Mouse (Mus musculus) stomach, embryonic 14.5 days (tissue): ENCODE results near the gene Fbn1. TPM values are rescaled to one million over a fixed set of nuclear protein-coding genes. Genes with fewer than 3 reads are reported as not detected.

Source experiments
- ATAC-seq: fragments of 200-750 bp; cut with Nextera tagmentation; 2 replicates; pipeline ENCODE4 v1.8.0; 2017; ENCODE audit warnings: low read depth, moderate TSS enrichment; ENCODE audit not compliant: insufficient number of reproducible peaks, insufficient read depth, low FRiP score
- H3K27ac ChIP-seq: fragments of 300-500 bp; sonication (generic); 2 replicates; pipeline ENCODE4 v1.5.1; 2014; ENCODE audit warnings: mild to moderate bottlenecking, low read length, moderate library complexity, mixed read lengths
- H3K27me3 ChIP-seq: fragments of 300-500 bp; sonication (generic); 2 replicates; pipeline ENCODE4 v1.6.1; 2014; ENCODE audit warnings: low read length, control low read depth, mixed read lengths; ENCODE audit not compliant: control insufficient read depth, insufficient read depth
- H3K36me3 ChIP-seq: fragments of 300-500 bp; sonication (generic); 2 replicates; pipeline ENCODE4 v1.6.1; 2014; ENCODE audit warnings: mild to moderate bottlenecking, control low read depth, low read length, moderate library complexity, mixed read lengths; ENCODE audit not compliant: control insufficient read depth, insufficient read depth
- H3K4me1 ChIP-seq: fragments of 300-500 bp; sonication (generic); 2 replicates; pipeline ENCODE4 v1.6.1; 2014; ENCODE audit warnings: low read length, control low read depth, mixed read lengths; ENCODE audit not compliant: control insufficient read depth, insufficient read depth
- H3K4me2 ChIP-seq: fragments of 300-500 bp; sonication (generic); replicated peaks from 2 replicates; pipeline ENCODE4 v1.6.1; 2014; ENCODE audit warnings: low read depth, low read length, control low read depth
- H3K4me3 ChIP-seq: fragments of 300-500 bp; sonication (generic); 2 replicates; pipeline ENCODE4 v1.5.1; 2014; ENCODE audit warnings: low read depth, low read length, control low read depth
- H3K9ac ChIP-seq: fragments of 300-500 bp; sonication (generic); replicated peaks from 2 replicates; pipeline ENCODE4 v1.6.1; 2014; ENCODE audit warnings: low read depth, mild to moderate bottlenecking, control low read depth, low read length, moderate library complexity, mixed read lengths
- H3K9me3 ChIP-seq: fragments of 300-500 bp; sonication (generic); 2 replicates; pipeline ENCODE4 v1.6.1; 2016; ENCODE audit warnings: low read depth, low read length, control low read depth; ENCODE audit not compliant: control insufficient read depth
- WGBS: fragments of 180-500 bp; shearing (Covaris S2); extraction: QIAGEN DNeasy Blood & Tissue Kit; methylation state at CpG from one replicate; pipeline ENCODE4 v1.1.7; 2014; 5-methylcytosine and 5-hydroxymethylcytosine counted together
- polyA plus RNA-seq: library from polyadenylated mRNA; unstranded; fragments of >200 nt; fragmentation: Nextera tagmentation; extraction: Ambion mirVana; gene quantifications from 2 replicates; pipeline ENCODE4 v1.2.1, GENCODE M21; 2014

Fbn1 gene
- polyA plus RNA-seq, 1 experiment from 2014 or later = 56.3 TPM

DNA sequence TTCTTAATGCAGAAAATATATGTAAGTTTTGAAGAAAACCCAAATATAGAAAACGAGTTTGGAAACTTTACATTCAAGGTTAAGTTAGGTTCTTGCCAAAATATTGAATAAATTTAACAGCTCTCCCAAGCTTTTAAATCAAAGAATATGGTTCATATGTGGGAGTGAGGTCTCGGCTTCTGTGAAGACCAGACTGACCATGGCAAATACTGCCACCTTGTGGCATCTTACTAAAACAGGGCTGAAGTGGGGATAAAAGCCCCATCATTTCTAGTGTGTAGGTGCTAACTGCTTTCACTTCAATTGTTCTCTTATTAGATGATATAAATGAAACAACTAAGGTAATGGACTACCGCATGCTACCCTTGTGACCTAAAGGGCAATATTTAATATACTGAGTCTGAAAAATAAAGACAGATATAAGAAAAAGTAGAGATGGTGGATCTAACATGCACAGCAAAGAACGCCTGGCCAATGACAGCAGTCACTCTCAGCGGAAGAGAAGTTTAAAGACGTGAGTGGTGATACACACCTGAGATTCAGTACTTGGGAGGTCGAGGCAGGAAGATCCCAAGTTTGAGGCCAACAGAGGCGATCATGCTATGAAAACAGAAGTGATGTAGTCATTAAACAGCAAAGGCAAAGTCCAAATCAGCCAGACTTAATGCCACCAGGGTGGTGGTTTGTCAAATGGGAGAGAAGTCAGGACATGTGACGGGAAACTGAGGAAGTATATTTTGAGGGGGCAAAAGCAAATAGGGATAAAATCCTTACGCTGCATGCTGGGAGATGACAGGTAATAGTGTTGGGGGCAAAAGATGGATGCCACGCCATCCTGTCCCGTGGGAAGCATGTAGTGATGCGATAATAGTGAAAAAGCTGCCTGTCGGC lies 248.3 kb downstream of the Fbn1 start:
- 87% methylated on average over 14 of the region's 14 CpGs for WGBS
- Histone ChIP-seq H3K27ac (no peak overlapping the region), H3K36me3 (peaks cover 17% of the 10 kb centered on the region), H3K27me3 (no peaks in the 10 kb centered on the region), H3K9me3 (0 out of 2 replicates have a peak, but pooled peaks cover 2% of the 10 kb centered on the region), H3K9ac (no peak overlapping the region), H3K4me3 (no peak overlapping the region), H3K4me1 (no peaks in the 10 kb centered on the region), H3K4me2 (no peak overlapping the region)
- ATAC-seq = no peak

DNA sequence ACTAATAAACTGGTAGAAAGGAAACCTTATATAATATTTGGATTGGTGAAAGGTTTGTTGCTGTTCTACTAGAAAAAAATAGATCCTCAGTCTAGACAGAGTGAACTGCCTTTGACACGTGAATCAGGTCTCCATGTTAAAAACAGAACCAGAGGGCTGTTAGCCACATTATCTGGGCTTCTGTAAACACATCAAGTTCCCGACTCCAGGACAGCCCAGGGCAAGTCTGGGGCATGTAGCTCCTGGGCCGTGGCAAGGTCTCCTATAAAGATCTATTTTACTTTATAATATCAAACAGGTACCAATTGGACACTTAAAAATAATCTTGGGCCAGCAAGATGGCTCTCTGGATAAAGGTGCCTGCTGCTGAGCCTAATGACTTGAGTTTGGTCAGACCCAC lies 251.9 kb downstream of the Fbn1 start:
- Histone ChIP-seq H3K36me3 (peaks cover 42% of the 10 kb centered on the region), H3K4me3 (no peak overlapping the region), H3K9ac (no peak overlapping the region), H3K27me3 (no peaks in the 10 kb centered on the region), H3K4me2 (no peak overlapping the region), H3K9me3 (peaks cover 7% of the 10 kb centered on the region; the same call in 1 of the 2 replicates), H3K4me1 (no peaks in the 10 kb centered on the region), H3K27ac (no peak overlapping the region)
- no peak for ATAC-seq
- 24% methylated on average over 3 of the region's 3 CpGs for WGBS

DNA sequence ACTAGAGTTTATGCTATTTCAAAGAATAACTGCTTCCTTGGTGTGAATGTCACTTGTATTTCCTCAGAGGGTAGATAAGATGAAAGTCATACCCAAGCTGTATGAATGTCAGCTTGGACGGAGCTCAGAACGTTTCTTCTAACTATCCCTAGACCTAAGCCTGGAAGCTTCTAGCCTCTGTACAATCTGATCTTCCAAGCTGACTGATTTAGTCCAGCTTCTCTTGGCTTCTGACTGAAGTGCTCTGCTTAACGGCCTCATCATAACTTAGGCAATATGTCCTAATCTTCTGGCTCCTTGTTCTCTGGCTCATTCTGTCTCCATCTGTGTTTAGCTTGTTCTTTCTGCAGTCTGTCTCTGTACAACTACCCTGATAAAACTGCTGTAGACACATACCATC lies 253.2 kb downstream of the Fbn1 start:
- H3K9me3 ChIP-seq = peaks cover 7% of the 10 kb centered on the region; the same call in 1 of the 2 replicates
- no peak overlapping the region for H3K4me3 ChIP-seq
- no peak for ATAC-seq
- H3K4me1 ChIP-seq = 0 out of 2 replicates have a peak, but pooled peaks cover under 1% of the 10 kb centered on the region
- 96% methylated on average over 3 of the region's 3 CpGs for WGBS
- peaks cover 42% of the 10 kb centered on the region for H3K36me3 ChIP-seq
- no peak overlapping the region for H3K27ac ChIP-seq
- no peak overlapping the region for H3K9ac ChIP-seq
- H3K27me3 ChIP-seq = no peaks in the 10 kb centered on the region
- no peak overlapping the region for H3K4me2 ChIP-seq

DNA sequence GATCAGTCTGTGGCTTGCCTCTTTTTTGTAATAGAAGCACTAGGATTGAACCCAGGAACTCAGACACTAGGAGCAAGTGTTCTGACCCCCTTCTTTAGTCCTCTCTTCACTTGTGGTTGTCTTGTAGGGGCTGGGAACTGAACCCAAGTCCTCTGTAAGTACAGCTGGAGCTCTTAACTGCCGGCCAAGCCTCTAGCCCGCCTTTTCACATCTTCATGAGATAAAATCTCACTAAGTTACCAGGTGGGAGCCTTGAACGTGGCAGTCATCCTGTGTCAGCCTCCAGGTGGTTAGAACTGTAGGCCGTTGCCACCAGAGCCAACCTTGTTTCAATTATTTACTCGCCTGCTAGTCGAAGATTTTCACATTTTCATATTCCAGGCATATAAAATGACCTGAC lies 254.1 kb downstream of the Fbn1 start:
- Histone ChIP-seq H3K27me3 (no peaks in the 10 kb centered on the region), H3K9me3 (peaks cover 7% of the 10 kb centered on the region; the same call in 1 of the 2 replicates), H3K36me3 (peaks cover 42% of the 10 kb centered on the region), H3K27ac (no peak overlapping the region), H3K9ac (no peak overlapping the region), H3K4me3 (no peak overlapping the region), H3K4me2 (no peak overlapping the region), H3K4me1 (peaks cover 7% of the 10 kb centered on the region; the same call in 1 of the 2 replicates)
- WGBS = 96% methylated on average over 6 of the region's 6 CpGs
- no peak for ATAC-seq

DNA sequence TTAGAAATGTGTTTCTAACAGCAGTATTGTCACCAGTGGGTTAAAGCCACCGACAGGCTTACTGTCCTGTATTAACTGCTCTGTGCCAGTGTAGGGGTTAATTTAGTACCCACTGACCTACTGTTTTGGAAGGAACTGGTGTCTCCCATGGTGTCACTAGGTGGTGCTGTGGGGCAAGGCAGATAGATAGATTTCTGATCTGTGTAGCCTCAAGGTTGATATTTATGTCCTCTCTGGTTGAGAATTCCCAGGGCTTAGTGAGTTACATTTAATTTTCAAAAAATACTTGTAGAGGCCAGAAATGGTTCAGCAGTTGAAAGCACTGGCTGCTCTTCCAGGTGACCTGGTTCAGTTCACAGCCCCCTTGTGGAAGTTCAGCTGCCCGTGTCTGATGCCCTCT lies 255.5 kb downstream of the Fbn1 start:
- Histone ChIP-seq H3K36me3 (peaks cover 35% of the 10 kb centered on the region), H3K4me3 (no peak overlapping the region), H3K9ac (no peak overlapping the region), H3K4me2 (no peak overlapping the region), H3K4me1 (peaks cover 8% of the 10 kb centered on the region; the same call in 1 of the 2 replicates), H3K27ac (no peak overlapping the region), H3K9me3 (peaks cover 7% of the 10 kb centered on the region; the same call in 1 of the 2 replicates), H3K27me3 (no peaks in the 10 kb centered on the region)
- WGBS = 66% methylated on average over 2 of the region's 2 CpGs
- no peak for ATAC-seq

DNA sequence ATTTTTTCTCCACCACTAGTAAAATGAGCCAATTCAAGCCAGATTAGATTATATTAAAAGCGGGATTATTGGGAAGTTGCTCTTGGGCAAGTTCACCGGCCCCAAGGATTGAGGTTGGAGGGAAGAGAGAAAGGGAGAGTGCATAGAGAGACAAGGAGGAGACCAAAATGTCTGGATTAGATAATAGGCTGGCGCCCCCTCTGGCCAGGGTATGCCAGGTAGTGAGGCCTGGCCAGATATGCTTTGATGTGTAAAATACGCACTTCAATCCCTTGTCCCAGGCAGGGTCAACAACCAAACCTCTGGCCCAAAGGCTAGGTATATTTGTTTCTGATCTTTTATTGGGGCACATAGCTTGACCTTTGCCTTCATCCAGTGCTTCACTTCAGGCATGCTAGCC lies 256.0 kb downstream of the Fbn1 start:
- Histone ChIP-seq H3K4me1 (peaks cover 8% of the 10 kb centered on the region; the same call in 1 of the 2 replicates), H3K9me3 (peaks cover 7% of the 10 kb centered on the region; the same call in 1 of the 2 replicates), H3K27me3 (no peaks in the 10 kb centered on the region), H3K27ac (no peak overlapping the region), H3K4me3 (no peak overlapping the region), H3K36me3 (peaks cover 30% of the 10 kb centered on the region), H3K9ac (no peak overlapping the region), H3K4me2 (no peak overlapping the region)
- WGBS = 83% methylated on average over 4 of the region's 4 CpGs
- ATAC-seq = no peak

Other genes with a start within 250 kb of the Fbn1 start
- 0.39 and 0.66 TPM in 2 replicates for gene Gm9913, start 2.9 kb downstream of the Fbn1 start, polyA plus RNA-seq
- gene Cep152, start 117.1 kb upstream of the Fbn1 start, polyA plus RNA-seq = 7.0 and 7.4 TPM in 2 replicates
- 196 and 208 TPM in 2 replicates for gene Eid1, start 165.1 kb upstream of the Fbn1 start, polyA plus RNA-seq
- gene Shc4, start 216.2 kb upstream of the Fbn1 start, polyA plus RNA-seq = 2.3 and 3.6 TPM in 2 replicates